Mouse (Mus musculus): ENCODE measurements at regions not wholly inside any gene's neighbourhood (a gene's known extent, or its start where the extent isn't known, plus 50 kb on each side); places are given as distances from the start of the nearest gene placed in this dataset.
A peak's percentile ranks its signal among the peaks of the same experiment; 100 is the strongest.

DNA sequence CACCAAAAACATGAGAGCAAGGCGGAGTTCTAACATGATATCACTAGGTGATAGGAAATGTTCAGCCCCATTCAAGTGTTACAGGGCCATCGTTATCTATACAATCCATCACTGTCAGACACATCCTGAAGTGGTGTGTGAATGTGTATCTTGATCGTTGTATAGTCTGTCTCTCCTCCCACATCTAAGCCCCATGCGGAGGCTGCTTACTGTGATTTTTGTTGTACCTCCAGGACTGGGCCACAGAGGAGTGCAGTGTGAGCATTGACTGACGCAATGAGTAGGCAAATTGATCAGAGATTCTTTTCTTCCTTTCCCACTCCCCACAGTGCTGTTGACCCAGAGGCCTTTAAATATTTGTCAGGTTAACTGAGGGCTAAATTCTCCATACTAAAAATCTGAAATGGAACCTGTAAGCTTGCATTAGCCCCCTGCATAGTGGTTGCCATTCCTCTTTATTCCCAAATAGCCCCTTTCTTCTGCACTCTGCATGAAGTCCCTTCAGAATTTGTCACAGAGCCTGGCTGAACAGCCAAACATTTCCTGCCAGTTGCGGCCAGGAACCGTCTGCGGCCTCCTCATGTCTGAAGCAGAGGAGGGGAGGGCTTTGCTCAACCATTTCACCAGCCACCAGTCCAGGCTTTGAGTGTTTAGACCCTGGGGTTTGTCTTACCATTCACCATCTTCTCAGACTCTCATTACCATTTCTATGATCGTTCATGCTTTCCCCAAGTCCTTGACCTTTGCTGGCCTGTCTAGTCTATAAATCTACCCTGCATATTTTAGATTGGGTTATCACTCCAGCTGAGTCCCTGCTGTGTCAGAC, 119.3 kb downstream of the Ttc8 start:
- ATAC-seq (no peak), DNase-seq (ENCODE audit: low read depth, low spot score) (no peak)
- POLR2A ChIA-PET, result no interaction called here
- TF ChIP-seq CTCF (IDR thresholded peaks at IDR 0.05), result no peak
- in situ Hi-C loops (cut with MboI; ENCODE audit: low pct_unique_long_range_greater_than_20kb), result no loop called here
- H3K27me3 ChIP-seq, result no peaks in the 10 kb centered on the region
- CTCF ChIA-PET, result no interaction called here

DNA sequence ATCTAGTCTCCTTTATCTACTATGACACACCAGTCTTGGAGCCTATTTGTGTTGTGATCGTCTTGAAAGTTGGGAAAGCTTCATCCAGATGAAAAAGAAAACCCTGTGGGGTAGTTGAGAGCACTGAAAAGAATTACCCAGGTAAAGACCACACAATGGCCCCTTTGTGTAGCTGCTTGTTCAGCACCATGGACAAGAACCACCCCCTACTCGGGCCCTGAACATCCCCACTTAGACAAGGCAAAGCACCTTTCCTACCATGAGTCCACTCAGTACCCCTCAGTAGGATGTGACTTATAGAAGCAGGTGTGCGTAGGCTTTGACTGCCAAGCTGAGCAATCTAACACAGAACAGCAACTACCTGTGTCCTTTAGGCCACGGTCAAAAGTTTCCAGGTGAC, 121.2 kb downstream of the Ttc8 start:
- ChIA-PET POLR2A (no interaction called here), CTCF (interaction anchor here (1.1 to 3.9 kb wide), 2 partner anchors 10 to 13 kb away, joined by 3 to 16 read pairs; no protein-coding TSS in a partner anchor)
- TF ChIP-seq CTCF (IDR thresholded peaks at IDR 0.05), result no peak
- no peaks in the 10 kb centered on the region for H3K27me3 ChIP-seq
- DNase-seq (ENCODE audit: low read depth, low spot score) (no peak), ATAC-seq (no peak)
- in situ Hi-C loops (cut with MboI; ENCODE audit: low pct_unique_long_range_greater_than_20kb), result no loop called here

DNA sequence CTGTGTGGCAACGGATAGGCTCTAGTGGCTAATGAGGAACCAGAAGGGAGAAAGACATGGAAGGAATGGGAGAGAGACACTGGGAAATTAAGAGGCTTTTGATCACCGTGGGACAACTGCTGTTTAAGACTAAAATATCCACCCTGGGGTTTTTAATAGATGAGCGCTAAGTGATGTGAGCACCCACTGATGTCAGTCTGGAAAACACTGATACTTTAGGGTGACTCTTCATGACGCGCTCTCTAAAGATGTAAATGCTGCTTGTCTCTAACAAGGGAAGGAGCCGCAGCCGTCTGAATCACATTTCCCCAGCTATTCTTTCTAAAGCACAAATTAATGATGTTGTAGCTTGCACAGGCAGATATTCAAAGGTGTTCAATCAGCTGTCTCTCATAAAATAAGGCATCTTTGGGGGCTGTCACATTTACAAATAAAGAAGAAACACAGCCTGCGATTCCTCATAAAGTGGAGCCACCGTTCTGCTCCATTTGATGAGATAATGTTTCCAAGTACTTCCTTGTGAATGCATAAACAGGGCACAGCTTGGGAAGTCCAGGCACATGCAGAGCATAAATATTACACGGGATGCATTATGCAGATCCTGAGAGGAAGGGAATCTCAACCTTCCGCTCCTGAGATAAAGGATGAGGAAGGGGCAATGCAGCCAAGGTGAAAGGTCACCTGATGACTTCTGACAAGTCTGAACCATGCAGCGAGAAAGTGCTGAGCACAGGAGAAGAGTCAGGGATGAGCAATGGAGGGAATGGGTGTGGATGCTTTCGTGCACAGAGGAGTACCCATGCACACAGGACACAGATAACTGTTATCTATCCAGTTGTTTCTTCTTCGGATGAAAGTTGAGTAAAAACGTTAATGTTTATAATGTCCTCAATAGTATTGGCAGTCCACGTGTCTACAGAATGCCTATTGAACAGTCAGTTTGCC, 122.8 kb downstream of the Ttc8 start:
- no peak for DNase-seq (ENCODE audit: low read depth, low spot score)
- POLR2A ChIA-PET, result no interaction called here
- TF ChIP-seq CTCF (IDR thresholded peaks at IDR 0.05), result no peak
- ATAC-seq, result no peak
- CTCF ChIA-PET, result interaction anchor here (3.9 kb wide), 1 partner anchor 8 kb away, joined by 16 read pairs; no protein-coding TSS in a partner anchor
- no peaks in the 10 kb centered on the region for H3K27me3 ChIP-seq
- in situ Hi-C loops (cut with MboI; ENCODE audit: low pct_unique_long_range_greater_than_20kb), result no loop called here

DNA sequence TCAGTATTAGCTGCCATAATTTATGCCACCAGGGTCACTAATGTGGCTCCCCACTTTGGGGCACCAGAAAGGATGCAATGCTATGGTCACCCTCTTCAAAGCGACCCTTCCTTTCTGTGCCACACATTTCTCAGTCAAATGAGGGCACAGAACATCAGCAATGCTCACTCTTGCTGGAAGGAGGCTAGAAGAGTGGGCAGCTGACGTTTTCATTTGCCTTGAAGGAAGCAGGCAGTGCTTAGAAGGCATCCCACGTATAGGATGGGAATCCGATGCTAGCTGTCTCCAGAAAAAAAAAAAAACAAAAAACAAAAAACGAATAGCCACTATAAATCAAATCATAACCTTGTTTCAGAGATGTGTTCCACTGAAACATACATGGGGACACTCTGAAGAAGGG, 124.1 kb downstream of the Ttc8 start:
- POLR2A ChIA-PET, result no interaction called here
- in situ Hi-C loops (cut with MboI; ENCODE audit: low pct_unique_long_range_greater_than_20kb), result no loop called here
- ATAC-seq, result no peak
- TF ChIP-seq CTCF (IDR thresholded peaks at IDR 0.05), result no peak
- DNase-seq (ENCODE audit: low read depth, low spot score), result no peak
- no peaks in the 10 kb centered on the region for H3K27me3 ChIP-seq
- CTCF ChIA-PET, result no interaction called here

DNA sequence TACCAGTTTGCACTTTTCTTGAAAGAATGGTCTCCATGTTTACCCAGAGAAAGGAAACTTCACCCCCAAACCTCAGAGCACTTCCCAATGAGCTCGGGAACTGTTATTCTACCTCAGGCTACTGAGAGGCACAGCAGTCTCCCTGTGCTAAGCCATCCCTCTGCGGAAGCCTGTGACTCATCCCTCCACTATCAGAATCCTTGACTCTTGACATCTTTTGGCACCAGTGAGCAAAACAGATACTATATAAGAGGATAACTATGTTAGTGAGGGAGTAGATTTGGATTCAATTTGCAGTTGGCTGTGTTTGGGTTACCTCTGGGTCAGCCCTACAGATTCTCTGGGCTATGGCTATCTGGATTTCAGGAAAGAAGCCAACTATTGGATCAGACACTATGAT, 130.1 kb downstream of the Ttc8 start:
- no peaks in the 10 kb centered on the region for H3K27me3 ChIP-seq
- DNase-seq (ENCODE audit: low read depth, low spot score) (no peak), ATAC-seq (no peak)
- ChIA-PET POLR2A (no interaction called here), CTCF (interaction anchor here (3.8 kb wide), 1 partner anchor 8 kb away, joined by 16 read pairs; no protein-coding TSS in a partner anchor)
- in situ Hi-C loops (cut with MboI; ENCODE audit: low pct_unique_long_range_greater_than_20kb), result no loop called here
- TF ChIP-seq CTCF (IDR thresholded peaks at IDR 0.05), result no peak

DNA sequence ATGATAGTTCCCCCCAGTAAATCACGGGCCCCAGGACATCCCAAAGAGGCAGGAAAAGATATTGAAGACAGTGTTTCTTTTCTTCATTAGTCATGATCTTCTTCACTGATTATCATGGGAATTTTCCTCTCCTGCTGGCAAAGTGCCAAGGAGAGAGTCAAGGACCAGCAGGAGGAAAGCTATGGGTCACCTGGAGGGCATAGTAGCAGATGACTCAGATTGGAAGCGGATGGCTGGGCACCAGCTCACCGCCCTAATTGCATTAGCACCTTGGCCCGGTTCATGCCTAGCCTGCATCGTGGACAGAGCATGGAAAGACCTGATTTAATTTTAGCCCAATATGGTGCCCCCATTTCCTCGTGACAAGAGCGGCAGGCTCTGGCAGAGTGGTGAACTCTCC, 132.2 kb downstream of the Ttc8 start:
- in situ Hi-C loops (cut with MboI; ENCODE audit: low pct_unique_long_range_greater_than_20kb), result no loop called here
- ChIA-PET CTCF (interaction anchor here (3.8 kb wide), 1 partner anchor 10 kb away, joined by 16 read pairs; no protein-coding TSS in a partner anchor), POLR2A (no interaction called here)
- no peaks in the 10 kb centered on the region for H3K27me3 ChIP-seq
- DNase-seq (ENCODE audit: low read depth, low spot score) (peak; percentile 98), ATAC-seq (peak; percentile 97)
- TF ChIP-seq CTCF (IDR thresholded peaks at IDR 0.05), result no peak

DNA sequence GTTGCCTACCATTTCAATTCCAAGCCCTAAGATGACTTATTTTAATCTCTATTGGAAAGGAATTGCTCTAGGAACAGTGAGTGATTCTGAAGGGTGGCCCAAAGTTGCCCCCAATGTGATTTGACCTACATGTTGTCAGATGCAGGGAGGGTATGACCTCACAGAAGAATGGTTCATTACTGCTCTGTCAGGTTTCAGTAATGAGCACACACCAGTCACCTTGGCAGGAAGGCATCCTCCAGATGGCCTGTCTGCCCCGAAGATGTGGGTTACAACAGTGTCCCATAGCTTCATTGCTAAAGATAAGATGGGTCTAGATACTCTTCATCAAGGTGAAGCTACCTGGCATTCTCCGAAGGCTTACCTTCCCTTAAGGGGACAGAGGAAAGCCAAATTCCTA, 137.1 kb downstream of the Ttc8 start:
- no peaks in the 10 kb centered on the region for H3K27me3 ChIP-seq
- in situ Hi-C loops (cut with MboI; ENCODE audit: low pct_unique_long_range_greater_than_20kb), result no loop called here
- ChIA-PET CTCF (no interaction called here), POLR2A (no interaction called here)
- TF ChIP-seq CTCF (IDR thresholded peaks at IDR 0.05), result no peak
- DNase-seq (ENCODE audit: low read depth, low spot score), result no peak
- ATAC-seq, result no peak

DNA sequence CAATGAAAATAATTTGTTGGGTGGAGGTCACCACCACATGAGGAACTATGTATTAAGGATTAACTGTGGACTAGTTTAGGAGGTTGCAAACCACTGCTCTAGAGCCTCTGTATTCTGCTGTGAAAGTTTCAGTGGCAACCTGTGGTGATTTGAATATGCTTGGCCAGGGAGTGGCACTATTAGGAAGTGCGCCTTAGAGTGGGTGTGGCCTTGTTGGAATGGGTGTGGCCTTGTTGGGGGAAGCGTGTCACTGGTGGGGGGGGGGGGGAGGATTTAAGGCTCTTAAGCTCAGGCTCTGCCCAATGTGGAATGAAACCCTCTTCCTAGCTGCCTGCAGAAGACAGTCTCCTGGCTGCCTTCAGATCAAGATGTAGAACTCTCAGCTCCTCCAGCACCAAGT, 138.5 kb downstream of the Ttc8 start:
- ATAC-seq (no peak), DNase-seq (ENCODE audit: low read depth, low spot score) (no peak)
- ChIA-PET POLR2A (no interaction called here), CTCF (no interaction called here)
- TF ChIP-seq CTCF (IDR thresholded peaks at IDR 0.05), result no peak
- in situ Hi-C loops (cut with MboI; ENCODE audit: low pct_unique_long_range_greater_than_20kb), result no loop called here
- H3K27me3 ChIP-seq, result no peaks in the 10 kb centered on the region

DNA sequence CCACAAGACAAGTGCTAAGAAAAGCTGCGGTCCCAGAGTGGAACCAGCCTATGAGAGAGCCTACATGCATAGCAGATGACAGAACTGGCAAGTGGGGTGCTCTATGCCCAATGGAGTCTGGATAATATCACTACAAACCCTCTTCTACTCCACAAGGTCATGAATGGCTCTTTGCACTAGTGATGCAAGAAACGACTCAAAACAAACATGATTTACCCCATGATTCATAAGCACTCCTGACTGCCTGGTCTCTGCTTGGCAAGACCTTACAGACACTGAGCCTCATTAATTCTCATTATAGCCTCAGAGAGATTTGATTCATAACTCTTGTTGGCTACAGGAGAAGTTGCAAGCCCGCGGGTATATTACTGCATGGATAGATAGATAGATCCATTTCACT, 139.1 kb downstream of the Ttc8 start:
- in situ Hi-C loops (cut with MboI; ENCODE audit: low pct_unique_long_range_greater_than_20kb), result no loop called here
- DNase-seq (ENCODE audit: low read depth, low spot score) (peak; percentile 42), ATAC-seq (no peak)
- TF ChIP-seq CTCF (IDR thresholded peaks at IDR 0.05), result no peak
- ChIA-PET POLR2A (no interaction called here), CTCF (no interaction called here)
- H3K27me3 ChIP-seq, result no peaks in the 10 kb centered on the region

DNA sequence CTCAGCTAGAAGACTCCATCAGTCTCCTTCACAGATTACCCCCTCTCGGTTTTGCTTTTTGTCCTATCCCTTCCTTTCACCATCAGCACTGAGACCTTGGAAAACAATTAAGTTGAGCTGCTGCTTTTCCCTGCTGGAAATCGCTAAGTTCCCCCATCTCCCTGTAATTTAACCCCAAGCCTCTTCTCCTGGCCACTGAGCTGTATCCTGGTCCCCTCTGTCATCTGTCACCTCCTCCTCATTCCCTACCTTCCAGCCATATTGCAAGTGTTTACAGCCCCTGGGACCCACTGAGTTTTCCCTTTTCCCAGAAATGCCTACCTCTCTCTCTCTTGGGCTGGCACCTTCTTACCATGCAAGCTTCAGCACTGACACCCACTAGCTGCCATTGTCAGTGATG, 140.3 kb downstream of the Ttc8 start:
- ATAC-seq, result no peak
- no peak for DNase-seq (ENCODE audit: low read depth, low spot score)
- H3K27me3 ChIP-seq, result no peaks in the 10 kb centered on the region
- CTCF ChIA-PET, result no interaction called here
- POLR2A ChIA-PET, result no interaction called here
- in situ Hi-C loops (cut with MboI; ENCODE audit: low pct_unique_long_range_greater_than_20kb), result no loop called here
- no peak for TF ChIP-seq CTCF (IDR thresholded peaks at IDR 0.05)

DNA sequence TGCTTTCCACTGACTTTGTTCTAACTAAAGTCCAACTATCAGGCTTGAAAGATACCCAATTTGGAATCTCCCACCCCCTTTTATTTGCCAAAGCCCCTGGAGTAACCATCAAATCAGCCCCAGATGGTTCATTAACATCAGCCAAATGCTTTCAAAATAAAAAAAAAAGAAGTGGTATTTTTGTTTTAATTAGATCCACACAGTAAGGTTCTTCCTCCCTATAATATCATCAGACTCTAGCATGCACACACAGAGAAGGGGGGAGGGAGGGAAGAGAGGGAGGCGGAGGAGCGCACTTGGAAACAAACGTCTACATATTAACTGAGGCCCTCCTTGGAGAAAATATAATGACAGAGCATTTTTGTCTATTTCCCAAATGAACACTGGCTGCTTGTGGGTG, 143.1 kb downstream of the Ttc8 start:
- TF ChIP-seq CTCF (IDR thresholded peaks at IDR 0.05), result no peak
- ChIA-PET CTCF (interaction anchor here (1.1 kb wide), 1 partner anchor 17 kb away, joined by 3 read pairs; no protein-coding TSS in a partner anchor), POLR2A (no interaction called here)
- ATAC-seq (no peak), DNase-seq (ENCODE audit: low read depth, low spot score) (no peak)
- in situ Hi-C loops (cut with MboI; ENCODE audit: low pct_unique_long_range_greater_than_20kb), result no loop called here
- H3K27me3 ChIP-seq, result no peaks in the 10 kb centered on the region
